Mouse (Mus musculus): Measurements from ENCODE around the gene Gm49661. TPM values are rescaled to one million over a fixed set of nuclear protein-coding genes. Genes with fewer than 3 reads are reported as not detected.

Gm49661 gene
- not detected for polyA plus RNA-seq (2017; shearing (Covaris generic))

GRCm38 (mm10) chr8:84969241-84970134 is at the start of gene Gm49661, which contains the start of the genes Prdx2 and Rnaseh2a:
TSS of gene Gm49661 (minus strand) at chr8:84969433.
TSS of gene Prdx2 (plus strand) at chr8:84969587.
TSS of gene Rnaseh2a (minus strand) at chr8:84969767.

GRCm38 (mm10) chr8:85014431-85014830 is 45.2 kb upstream of the Gm49661 start, which contains the start of gene Best2:
TSS of gene Best2 (minus strand) at chr8:85014531.

GRCm38 (mm10) chr8:84990349-84990748 is 21.1 kb upstream of the Gm49661 start, which contains the start of gene Hook2:
TSS of gene Hook2 (plus strand) at chr8:84990603.

GRCm38 (mm10) chr8:84978248-84978940 is 9.2 kb upstream of the Gm49661 start, which contains the start of gene Junb:
TSS of gene Junb (minus strand) at chr8:84978718.

GRCm38 (mm10) chr8:84946528-84947240 is 22.5 kb downstream of the Gm49661 start, which contains the start of gene Rtbdn:
TSS of gene Rtbdn (plus strand) at chr8:84946991.

GRCm38 (mm10) chr8:84936962-84937546 is 32.2 kb downstream of the Gm49661 start, which contains the start of gene Mast1:
TSS of gene Mast1 (minus strand) at chr8:84937359.

Other genes with a start within 250 kb of the Gm49661 start
- 7.6 TPM for gene G430095P16Rik, start 246.4 kb downstream of the Gm49661 start, polyA plus RNA-seq (2017; shearing (Covaris generic))
- gene Nfix, start 169.1 kb downstream of the Gm49661 start, polyA plus RNA-seq (2017; shearing (Covaris generic)) = 6.2 TPM
- gene Dand5, start 146.6 kb downstream of the Gm49661 start, polyA plus RNA-seq (2017; shearing (Covaris generic)) = 2.1 TPM
- 23.3 TPM for gene Gadd45gip1, start 137.9 kb downstream of the Gm49661 start, polyA plus RNA-seq (2017; shearing (Covaris generic))
- 132 TPM for gene Rad23a, start 128.8 kb downstream of the Gm49661 start, polyA plus RNA-seq (2017; shearing (Covaris generic))
- gene Calr, start 122.5 kb downstream of the Gm49661 start, polyA plus RNA-seq (2017; shearing (Covaris generic)) = 572 TPM
- 70.0 TPM for gene Farsa, start 112.4 kb downstream of the Gm49661 start, polyA plus RNA-seq (2017; shearing (Covaris generic))
- gene Syce2, start 97.3 kb downstream of the Gm49661 start, polyA plus RNA-seq (2017; shearing (Covaris generic)) = 4.4 TPM
- 18.6 TPM for gene Gcdh, start 75.5 kb downstream of the Gm49661 start, polyA plus RNA-seq (2017; shearing (Covaris generic))
- not detected for gene Klf1, start 67.5 kb downstream of the Gm49661 start, polyA plus RNA-seq (2017; shearing (Covaris generic))
- gene Dnase2a, start 60.9 kb downstream of the Gm49661 start, polyA plus RNA-seq (2017; shearing (Covaris generic)) = 7.4 TPM
- 0.50 TPM for gene Mast1, start 32.1 kb downstream of the Gm49661 start, polyA plus RNA-seq (2017; shearing (Covaris generic))
- not detected for gene Rtbdn, start 22.4 kb downstream of the Gm49661 start, polyA plus RNA-seq (2017; shearing (Covaris generic))
- 100 TPM for gene Prdx2, start 154 bp upstream of the Gm49661 start, polyA plus RNA-seq (2017; shearing (Covaris generic))
- gene Rnaseh2a, start 334 bp upstream of the Gm49661 start, polyA plus RNA-seq (2017; shearing (Covaris generic)) = 47.0 TPM
- gene Junb, start 9.3 kb upstream of the Gm49661 start, polyA plus RNA-seq (2017; shearing (Covaris generic)) = 5,448 TPM
- gene Hook2, start 21.2 kb upstream of the Gm49661 start, polyA plus RNA-seq (2017; shearing (Covaris generic)) = 17.0 TPM
- not detected for gene Best2, start 45.1 kb upstream of the Gm49661 start, polyA plus RNA-seq (2017; shearing (Covaris generic))
- gene Asna1, start 55.8 kb upstream of the Gm49661 start, polyA plus RNA-seq (2017; shearing (Covaris generic)) = 27.0 TPM
- 176 TPM for gene Trir, start 57.4 kb upstream of the Gm49661 start, polyA plus RNA-seq (2017; shearing (Covaris generic))
- gene Tnpo2, start 67.5 kb upstream of the Gm49661 start, polyA plus RNA-seq (2017; shearing (Covaris generic)) = 27.4 TPM
- 4.4 TPM for gene Fbxw9, start 90.6 kb upstream of the Gm49661 start, polyA plus RNA-seq (2017; shearing (Covaris generic))
- gene Gm5741, start 98.5 kb upstream of the Gm49661 start, polyA plus RNA-seq (2017; shearing (Covaris generic)) = not detected
- 89.9 TPM for gene Dhps, start 102.3 kb upstream of the Gm49661 start, polyA plus RNA-seq (2017; shearing (Covaris generic))
- gene Wdr83os, start 111.3 kb upstream of the Gm49661 start, polyA plus RNA-seq (2017; shearing (Covaris generic)) = 122 TPM
- gene Wdr83, start 111.9 kb upstream of the Gm49661 start, polyA plus RNA-seq (2017; shearing (Covaris generic)) = 14.5 TPM
- 100 TPM for gene Man2b1, start 113.8 kb upstream of the Gm49661 start, polyA plus RNA-seq (2017; shearing (Covaris generic))
- gene Zfp791, start 153.7 kb upstream of the Gm49661 start, polyA plus RNA-seq (2017; shearing (Covaris generic)) = not detected
- gene Cks1brt, start 182.5 kb upstream of the Gm49661 start, polyA plus RNA-seq (2017; shearing (Covaris generic)) = 0.27 TPM

All from effector memory CD4-positive, alpha-beta T cell, adult 7 months (primary cell).